ENCODE assay signal across 8 mouse cellular contexts in genomic region chrX:152001737-152002710, GRCm38 (mm10). TPM values are rescaled to one million over a fixed set of nuclear protein-coding genes. Genes with fewer than 3 reads are reported as not detected.
DNase-seq lines count a peak whose midpoint lies in the region; ATAC-seq lines count a peak whose summit lies in the region.

TSS of gene Hsd17b10 (plus strand) at chrX:152001845.

- peak within 1 kb of the TSS; percentile 49 for H3K4me3 ChIP-seq in hindbrain, embryonic 13.5 days

- H3K9ac ChIP-seq in hindbrain, embryonic 13.5 days: peak within 1 kb of the TSS; percentile 65

- no peaks in the 10 kb centered on the region for H3K9me3 ChIP-seq in hindbrain, embryonic 13.5 days

- peaks cover 6% of the 10 kb centered on the region; the same call in 1 of the 2 replicates for H3K36me3 ChIP-seq in hindbrain, embryonic 13.5 days

- 0 out of 2 replicates have a peak, but pooled peaks cover 3% of the 10 kb centered on the region for H3K4me1 ChIP-seq in hindbrain, embryonic 13.5 days (replicated peaks)

- peak; percentile 89 for DNase-seq in NIH3T3 (ENCODE audit: low read depth)
- DNase-seq in cerebellum, postnatal 10 days: peak; percentile 83 to 90
- DNase-seq in frontal cortex, postnatal 14 days (ENCODE audit: low spot score in 2 of 2): peak; percentile 60 to 67
- DNase-seq in layer of hippocampus, postnatal 36 days: peak; percentile 77 to 81
- peak; percentile 91 for DNase-seq in lung, postnatal 36 days
- peak; percentile 89 for DNase-seq in retina, postnatal 1 day
- peak; percentile 47 to 76 for DNase-seq in urinary bladder, adult 18-20 months (ENCODE audit: low spot score in 2 of 2)

- peak within 1 kb of the TSS; percentile 66 for H3K4me2 ChIP-seq in hindbrain, embryonic 13.5 days

- H3K27me3 ChIP-seq in hindbrain, embryonic 13.5 days: peaks cover 86% of the 10 kb centered on the region

- peak within 1 kb of the TSS; percentile 23; the same call in 1 of the 2 replicates for H3K27ac ChIP-seq in hindbrain, embryonic 13.5 days

- peak; percentile 96 for ATAC-seq in hindbrain, embryonic 13.5 days (ENCODE audit: low FRiP score)

- 24% methylated on average over 38 of the region's 41 CpGs for WGBS in hindbrain, embryonic 13.5 days

RNA-seq across cellular contexts. Expression of gene Hsd17b10, which starts in this region (rescaled TPM):
- polyA plus RNA-seq in hindbrain, embryonic 13.5 days (2015; fragmentation: Nextera tagmentation; extraction: Ambion mirVana): 126 and 128 TPM in 2 replicates
- 10 to 100 TPM; 48.0 to 49.4 TPM for total RNA-seq in layer of hippocampus, postnatal 36 days (2021)

Comparison
In these comparisons a context has a peak if more than half of its experiments do, and no peak if none do; other contexts are left out.
1. Peak in every context shown above with its lines: DNase-seq, ATAC-seq, H3K4me3 ChIP-seq and H3K27ac ChIP-seq.